16 mouse cellular contexts compared by ENCODE assay signal in genomic region chr6:93004587-93005240, GRCm38 (mm10).
DNase-seq lines count a peak whose midpoint lies in the region; ATAC-seq lines count a peak whose summit lies in the region.
"Had no signal": no experiment of that assay in that cellular context is flagged by ENCODE, and none has a peak within 500 bp of the region (broad histone marks: within the 10 kb centered on the region; RNA-seq: fewer than 3 reads in every experiment).

No protein-coding gene starts in this region.

- H3K9me3 ChIP-seq in midbrain, embryonic 11.5 days (ENCODE audit: control insufficient read depth, low read length) = no peaks in the 10 kb centered on the region
- H3K9me3 ChIP-seq in midbrain, embryonic 16.5 days (replicated peaks; ENCODE audit: control insufficient read depth, low read length, poor library complexity, severe bottlenecking) = no peaks in the 10 kb centered on the region
- H3K9me3 ChIP-seq in heart, embryonic 12.5 days (replicated peaks) = no peaks in the 10 kb centered on the region
- H3K9me3 ChIP-seq in stomach, embryonic 15.5 days = no peaks in the 10 kb centered on the region
- no peaks in the 10 kb centered on the region for H3K9me3 ChIP-seq in kidney, embryonic 16.5 days (ENCODE audit: low read length)
- H3K9me3 ChIP-seq: embryonic facial prominence, embryonic 13.5 days; limb, embryonic 10.5 days; neural tube, embryonic 13.5 days had no signal

- no peaks in the 10 kb centered on the region for H3K27me3 ChIP-seq in midbrain, embryonic 11.5 days (ENCODE audit: control insufficient read depth, insufficient read depth, low read length)
- H3K27me3 ChIP-seq in midbrain, embryonic 16.5 days (ENCODE audit: control insufficient read depth, insufficient read depth, low read depth, low read length) = no peaks in the 10 kb centered on the region
- H3K27me3 ChIP-seq in heart, embryonic 12.5 days (replicated peaks) = no peaks in the 10 kb centered on the region
- H3K27me3 ChIP-seq in stomach, embryonic 15.5 days (replicated peaks) = no peaks in the 10 kb centered on the region
- H3K27me3 ChIP-seq in kidney, embryonic 16.5 days (ENCODE audit: insufficient read depth, low read length) = no peaks in the 10 kb centered on the region
- H3K27me3 ChIP-seq: embryonic facial prominence, embryonic 13.5 days; neural tube, embryonic 13.5 days had no signal

- no peaks in the 10 kb centered on the region for H3K4me1 ChIP-seq in midbrain, embryonic 11.5 days (ENCODE audit: control insufficient read depth, insufficient read depth, low read length)
- H3K4me1 ChIP-seq in midbrain, embryonic 16.5 days (ENCODE audit: control insufficient read depth, insufficient read depth, low read length) = no peaks in the 10 kb centered on the region
- H3K4me1 ChIP-seq in heart, embryonic 12.5 days (replicated peaks) = peaks cover 14% of the 10 kb centered on the region
- no peaks in the 10 kb centered on the region for H3K4me1 ChIP-seq in stomach, embryonic 15.5 days
- H3K4me1 ChIP-seq in kidney, embryonic 16.5 days (ENCODE audit: insufficient read depth, low read length) = 0 out of 2 replicates have a peak, but pooled peaks cover 2% of the 10 kb centered on the region
- H3K4me1 ChIP-seq: embryonic facial prominence, embryonic 13.5 days; neural tube, embryonic 13.5 days had no signal

- no peaks in the 10 kb centered on the region for H3K36me3 ChIP-seq in midbrain, embryonic 11.5 days (ENCODE audit: control insufficient read depth, insufficient read depth, low read length)
- no peaks in the 10 kb centered on the region for H3K36me3 ChIP-seq in midbrain, embryonic 16.5 days (ENCODE audit: control insufficient read depth, insufficient read depth, low read length)
- no peaks in the 10 kb centered on the region for H3K36me3 ChIP-seq in heart, embryonic 12.5 days
- no peaks in the 10 kb centered on the region for H3K36me3 ChIP-seq in stomach, embryonic 15.5 days
- no peaks in the 10 kb centered on the region for H3K36me3 ChIP-seq in kidney, embryonic 16.5 days (ENCODE audit: insufficient read depth, low read length)
- H3K36me3 ChIP-seq: embryonic facial prominence, embryonic 13.5 days; limb, embryonic 10.5 days; neural tube, embryonic 13.5 days had no signal

- no peak overlapping the region for H3K4me3 ChIP-seq in midbrain, embryonic 11.5 days (ENCODE audit: low read depth, low read length)
- no peak overlapping the region for H3K4me3 ChIP-seq in midbrain, embryonic 16.5 days (ENCODE audit: low read depth, low read length)
- H3K4me3 ChIP-seq in heart, embryonic 12.5 days = no peak overlapping the region
- H3K4me3 ChIP-seq in stomach, embryonic 15.5 days (replicated peaks) = no peak overlapping the region
- H3K4me3 ChIP-seq in kidney, embryonic 16.5 days (ENCODE audit: low read length) = no peak overlapping the region
- H3K4me3 ChIP-seq: embryonic facial prominence, embryonic 13.5 days; limb, embryonic 10.5 days; neural tube, embryonic 13.5 days had no signal

- no peak overlapping the region for H3K9ac ChIP-seq in midbrain, embryonic 11.5 days (ENCODE audit: low read length)
- no peak overlapping the region for H3K9ac ChIP-seq in midbrain, embryonic 16.5 days (ENCODE audit: low read depth, low read length)
- H3K9ac ChIP-seq in heart, embryonic 12.5 days = no peak overlapping the region
- H3K9ac ChIP-seq in stomach, embryonic 15.5 days = no peak overlapping the region
- no peak overlapping the region for H3K9ac ChIP-seq in kidney, embryonic 16.5 days (replicated peaks; ENCODE audit: low read length)
- H3K9ac ChIP-seq: embryonic facial prominence, embryonic 13.5 days; forebrain, postnatal 0 days; neural tube, embryonic 13.5 days had no signal

- intact Hi-C loops in heart, postnatal 36 days (cut with DNase I) = no loop called here

- H3K4me2 ChIP-seq in midbrain, embryonic 11.5 days = no peak overlapping the region
- no peak overlapping the region for H3K4me2 ChIP-seq in midbrain, embryonic 16.5 days (ENCODE audit: low read length)
- H3K4me2 ChIP-seq in heart, embryonic 12.5 days = no peak overlapping the region
- H3K4me2 ChIP-seq in stomach, embryonic 15.5 days = no peak overlapping the region
- no peak overlapping the region for H3K4me2 ChIP-seq in kidney, embryonic 16.5 days (replicated peaks; ENCODE audit: low read depth, low read length)
- H3K4me2 ChIP-seq: embryonic facial prominence, embryonic 13.5 days; neural tube, embryonic 13.5 days had no signal

- WGBS in midbrain, embryonic 11.5 days = 79% methylated on average over 3 of the region's 3 CpGs
- 86% methylated on average over 3 of the region's 3 CpGs for WGBS in midbrain, embryonic 16.5 days
- 18% methylated on average over 3 of the region's 3 CpGs for WGBS in heart, embryonic 12.5 days
- WGBS in stomach, embryonic 15.5 days = 36% methylated on average over 3 of the region's 3 CpGs
- WGBS in kidney, embryonic 16.5 days = 48% methylated on average over 3 of the region's 3 CpGs

- DNase-seq in heart, adult 18-20 months = peak; percentile 56 to 58
- DNase-seq in heart, postnatal 36 days = no peak
- peak; percentile 65 for DNase-seq in midbrain, embryonic 11.5 days (ENCODE audit: low spot score, missing footprints)
- no peak for DNase-seq in spleen, adult 18-20 months
- DNase-seq: cerebellum, adult 9-10 months; forebrain, postnatal 0 days; kidney, adult 8-10 months; midbrain, embryonic 14.5 days; right cerebral cortex, postnatal 25 days had no signal

- H3K27ac ChIP-seq in midbrain, embryonic 11.5 days (ENCODE audit: low read depth, low read length) = no peak overlapping the region
- H3K27ac ChIP-seq in midbrain, embryonic 16.5 days (ENCODE audit: low read length) = no peak overlapping the region
- H3K27ac ChIP-seq in heart, embryonic 12.5 days (ENCODE audit: poor library complexity, severe bottlenecking) = 0 out of 2 replicates have a peak overlapping the region, but pooled peaks have one; percentile 19
- no peak overlapping the region for H3K27ac ChIP-seq in stomach, embryonic 15.5 days
- H3K27ac ChIP-seq in kidney, embryonic 16.5 days (ENCODE audit: low read length) = no peak overlapping the region
- H3K27ac ChIP-seq: embryonic facial prominence, embryonic 13.5 days; limb, embryonic 10.5 days; neural tube, embryonic 13.5 days had no signal

- no peak for ATAC-seq in midbrain, embryonic 11.5 days (ENCODE audit: low FRiP score)
- no peak for ATAC-seq in midbrain, embryonic 16.5 days
- no peak for ATAC-seq in heart, embryonic 12.5 days (ENCODE audit: insufficient number of reproducible peaks, low FRiP score)
- ATAC-seq in stomach, embryonic 15.5 days (ENCODE audit: insufficient read depth, low FRiP score, low read depth) = peak; percentile 65; the same call in 1 of the 2 replicates
- no peak for ATAC-seq in kidney, embryonic 16.5 days (ENCODE audit: low FRiP score, low TSS enrichment)
- ATAC-seq: forebrain, postnatal 0 days had no signal

Comparison
In these comparisons a context has a peak if more than half of its experiments do, and no peak if none do; other contexts are left out.
1. DNase-seq: peak in heart, adult 18-20 months (2 of 2) and midbrain, embryonic 11.5 days (single experiment); none in heart, postnatal 36 days (0 of 2) and spleen, adult 18-20 months (0 of 2).